Mouse (Mus musculus) ES-Bruce4 (cell line): ENCODE results near the gene Slc18a2.
A peak's percentile ranks its signal among the peaks of the same experiment; 100 is the strongest.

Experiments used
- CTCF ChIP-seq: IDR thresholded peaks from one replicate; pipeline ENCODE4 v1.8.1; 2011; ENCODE audit warnings: low read depth, low read length
- EP300 ChIP-seq: IDR thresholded peaks from 2 replicates; pipeline ENCODE4 v1.6.1; 2011; ENCODE audit warnings: low read depth, low read length; ENCODE audit not compliant: insufficient read depth
- POLR2A ChIP-seq: IDR thresholded peaks from one replicate; pipeline ENCODE4 v1.8.1; 2011; ENCODE audit warnings: low read length; ENCODE audit not compliant: insufficient read depth

DNA sequence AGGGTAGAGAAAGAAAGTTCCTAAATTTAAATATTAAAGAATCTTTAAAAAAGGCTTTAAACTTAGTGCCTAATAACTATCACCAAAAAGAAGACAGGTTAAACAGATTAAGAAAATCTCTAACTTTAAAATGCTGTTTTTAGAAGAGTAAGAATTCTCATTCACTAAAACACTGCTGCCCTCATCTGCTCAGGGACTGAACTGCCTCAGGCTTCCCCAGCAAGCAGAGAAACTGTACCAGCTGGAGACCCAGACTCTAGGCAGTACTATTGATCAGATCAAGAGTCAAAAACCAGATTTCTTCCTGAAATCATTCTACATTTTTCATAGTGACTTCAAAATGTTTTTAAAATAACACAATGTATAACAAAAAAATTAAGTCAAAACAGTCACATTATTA is 55.9 kb downstream of the Slc18a2 start:
- TF ChIP-seq CTCF: peak; percentile 21
- no peak for TF ChIP-seq POLR2A
- TF ChIP-seq EP300: no peak
